Mouse (Mus musculus) neutrophil, adult 5-6 weeks (primary cell): ENCODE data around the gene Gm5105. TPM values are rescaled to one million over a fixed set of nuclear protein-coding genes. Genes with fewer than 3 reads are reported as not detected.

Experiments
- ATAC-seq: fragments of 151-379, 151-347 bp; 2 replicates; pipeline ENCODE4 v1.8.0; 2017; ENCODE audit warnings: mild to moderate bottlenecking, moderate TSS enrichment; ENCODE audit not compliant: insufficient number of reproducible peaks, poor library complexity, low FRiP score, severe bottlenecking; ENCODE audit errors: extremely low read depth
- total RNA-seq: library from RNA; stranded (forward); fragments of 200-1000 nt; gene quantifications from 2 replicates; pipeline ENCODE4 v1.2.3, GENCODE M21; 2017

Gene Gm5105
- total RNA-seq, result not detected in 2 replicates

DNA sequence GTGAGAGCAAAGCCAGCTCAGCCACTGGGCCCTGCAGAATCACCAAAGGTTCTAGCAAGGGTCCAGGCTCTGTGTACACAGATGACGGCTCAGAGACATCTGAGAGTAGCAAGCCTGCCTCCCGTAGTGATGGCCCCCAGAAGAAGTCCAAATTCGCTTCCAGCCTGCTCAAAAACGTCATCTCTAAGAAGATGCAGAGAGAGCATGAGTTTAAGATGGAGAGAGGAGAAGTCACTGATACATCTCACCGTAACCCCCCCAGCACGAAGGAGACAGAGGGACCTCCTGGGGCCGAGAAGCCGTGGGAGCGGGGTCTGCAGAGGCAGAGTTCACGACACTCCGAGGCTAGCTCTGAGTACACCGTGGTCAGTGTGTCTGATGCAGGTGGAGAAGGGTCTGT is at the start of gene Gm5105:
Gene Gm5105 (minus strand): TSS at position 101 of the 400 bp plus-strand sequence.
- ATAC-seq, result no peak

DNA sequence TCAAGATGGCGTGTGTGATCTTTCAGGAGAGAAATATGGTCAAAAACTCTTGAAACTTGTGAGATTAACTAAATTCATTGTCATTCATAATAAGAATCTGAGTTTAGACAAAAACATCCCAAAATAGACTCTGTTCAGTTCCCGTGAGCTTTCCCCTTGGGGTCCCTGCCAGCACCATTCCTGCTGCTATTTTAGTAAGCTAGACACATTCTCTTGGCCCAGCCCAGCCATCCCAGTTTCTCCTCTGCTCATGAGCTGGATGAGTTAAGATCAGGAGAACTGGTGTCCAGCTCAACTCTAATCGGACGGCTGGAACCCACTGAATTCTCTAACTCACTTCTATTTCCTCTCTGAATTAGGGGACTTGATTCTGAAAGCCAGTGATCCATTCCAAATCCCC is 49.7 kb upstream of the Gm5105 start:
- ATAC-seq, result no peak

- no peak for ATAC-seq
Measured at GRCm38 (mm10) chr3:138114106-138114505, 46.9 kb upstream of the Gm5105 start.

GRCm38 (mm10) chr3:138110910-138111782 is 44.0 kb upstream of the Gm5105 start:
- no peak for ATAC-seq

GRCm38 (mm10) chr3:138106887-138107286 is 39.7 kb upstream of the Gm5105 start:
- ATAC-seq, result no peak

DNA sequence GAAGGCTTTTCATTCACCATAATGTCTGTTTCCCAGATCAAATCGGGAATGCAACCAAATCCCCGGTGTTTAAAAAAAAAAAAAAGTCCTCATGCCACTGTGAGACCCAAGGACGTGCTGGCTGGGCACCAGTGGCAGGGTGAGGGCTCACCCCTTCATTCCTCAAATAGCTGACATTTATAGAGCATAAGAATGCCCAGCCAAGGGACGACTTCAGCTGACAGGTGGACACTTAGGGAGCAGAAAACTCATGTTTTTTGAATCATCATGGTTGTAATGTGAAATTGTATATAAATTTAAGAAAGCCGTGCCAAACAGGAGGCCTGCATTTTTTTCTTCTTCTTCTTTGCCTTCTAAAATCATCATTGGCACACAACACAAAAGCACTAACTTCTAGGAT is 37.9 kb upstream of the Gm5105 start:
- ATAC-seq, result no peak

- ATAC-seq, result no peak
Measured at GRCm38 (mm10) chr3:138103690-138104089, 36.5 kb upstream of the Gm5105 start.

DNA sequence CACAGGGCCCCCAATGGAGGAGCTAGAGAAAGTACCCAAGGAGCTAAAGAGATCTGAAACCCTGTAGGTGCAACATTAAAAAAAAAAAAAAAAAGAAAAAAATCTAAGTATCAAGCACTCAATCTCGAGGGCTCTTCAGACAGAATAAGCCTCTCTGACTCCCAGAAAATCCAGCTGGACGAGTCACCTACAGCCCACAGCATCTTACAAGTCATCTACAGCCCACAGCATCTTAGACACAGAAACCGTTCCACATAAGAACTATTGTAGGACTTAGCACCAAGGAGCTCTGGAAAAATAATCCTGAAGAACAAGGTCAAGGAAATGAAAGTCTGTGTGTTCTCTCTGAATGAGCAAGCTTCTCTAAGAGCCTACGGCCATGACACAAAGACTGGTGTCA is 34.7 kb upstream of the Gm5105 start:
- no peak for ATAC-seq

DNA sequence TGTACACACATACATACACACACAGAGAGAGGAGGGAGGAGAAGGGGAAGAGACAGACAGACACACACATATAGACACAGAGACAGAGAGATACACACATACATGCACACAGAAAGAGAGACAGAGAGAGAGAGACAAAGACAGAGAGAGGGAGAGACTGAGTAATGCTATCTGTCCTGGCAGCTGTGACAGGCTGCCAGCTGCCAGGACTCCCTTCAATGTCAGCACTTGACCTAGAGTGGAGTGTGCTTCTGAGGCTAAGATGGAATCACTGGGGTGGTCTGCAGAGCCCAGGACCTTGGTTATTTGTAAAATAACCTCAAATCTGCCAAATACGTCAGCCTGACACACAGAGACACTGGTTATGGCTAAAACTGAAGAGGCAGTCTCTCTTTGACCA is 30.5 kb upstream of the Gm5105 start:
- ATAC-seq, result no peak

GRCm38 (mm10) chr3:138096263-138097028 is 29.3 kb upstream of the Gm5105 start:
- ATAC-seq, result no peak

- no peak for ATAC-seq
Measured at GRCm38 (mm10) chr3:138095718-138096117, 28.5 kb upstream of the Gm5105 start.

- no peak for ATAC-seq
Measured at GRCm38 (mm10) chr3:138095301-138095700, 28.1 kb upstream of the Gm5105 start.

DNA sequence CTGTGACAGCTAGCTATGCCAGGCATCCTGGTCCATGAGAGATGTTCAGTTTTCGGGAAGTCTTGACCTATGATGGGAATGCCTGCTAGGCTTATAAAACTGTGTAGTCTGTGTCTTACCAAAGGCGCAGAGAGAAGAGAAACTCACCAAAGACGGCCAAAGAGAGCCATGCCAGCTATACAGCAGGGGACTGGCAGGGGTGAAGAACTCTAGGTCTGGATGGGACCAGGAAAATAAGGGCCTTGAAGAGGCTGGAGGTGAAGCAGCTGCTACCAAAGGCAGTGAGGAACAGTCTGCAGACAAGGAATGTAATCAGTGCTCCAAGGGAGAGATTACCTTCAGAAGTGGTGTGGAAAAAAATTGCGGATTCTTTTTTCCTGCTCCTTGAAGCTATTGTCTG is 16.7 kb upstream of the Gm5105 start:
- no peak for ATAC-seq

DNA sequence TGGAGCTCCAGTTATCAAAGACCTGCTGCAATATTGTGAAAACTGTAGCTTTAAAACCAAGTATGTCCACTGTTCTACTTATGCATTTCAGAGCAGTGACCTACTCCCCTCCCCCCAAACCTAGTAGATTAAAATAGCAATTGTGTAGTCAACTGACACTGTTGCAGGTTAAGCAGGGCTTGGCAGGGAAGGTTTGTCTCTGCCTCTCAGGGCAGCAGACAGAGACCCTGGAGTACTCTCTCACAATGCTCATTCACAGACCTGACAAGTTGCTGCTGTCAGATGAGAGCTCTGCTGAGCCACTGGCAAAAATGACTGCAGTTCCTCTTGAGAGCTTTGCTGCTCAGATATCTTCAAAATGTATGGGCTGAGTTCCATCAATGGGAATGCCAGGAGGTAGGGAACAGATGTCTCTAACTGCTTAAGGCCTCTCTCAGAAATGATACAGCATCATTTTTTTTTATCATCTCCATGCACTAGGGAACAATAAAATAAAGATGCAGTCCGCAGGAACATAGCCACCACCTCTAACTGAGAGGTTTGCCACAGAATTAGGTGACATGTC is 16.0 kb upstream of the Gm5105 start:
- ATAC-seq, result no peak

GRCm38 (mm10) chr3:138078701-138079100 is 11.5 kb upstream of the Gm5105 start:
- no peak for ATAC-seq

DNA sequence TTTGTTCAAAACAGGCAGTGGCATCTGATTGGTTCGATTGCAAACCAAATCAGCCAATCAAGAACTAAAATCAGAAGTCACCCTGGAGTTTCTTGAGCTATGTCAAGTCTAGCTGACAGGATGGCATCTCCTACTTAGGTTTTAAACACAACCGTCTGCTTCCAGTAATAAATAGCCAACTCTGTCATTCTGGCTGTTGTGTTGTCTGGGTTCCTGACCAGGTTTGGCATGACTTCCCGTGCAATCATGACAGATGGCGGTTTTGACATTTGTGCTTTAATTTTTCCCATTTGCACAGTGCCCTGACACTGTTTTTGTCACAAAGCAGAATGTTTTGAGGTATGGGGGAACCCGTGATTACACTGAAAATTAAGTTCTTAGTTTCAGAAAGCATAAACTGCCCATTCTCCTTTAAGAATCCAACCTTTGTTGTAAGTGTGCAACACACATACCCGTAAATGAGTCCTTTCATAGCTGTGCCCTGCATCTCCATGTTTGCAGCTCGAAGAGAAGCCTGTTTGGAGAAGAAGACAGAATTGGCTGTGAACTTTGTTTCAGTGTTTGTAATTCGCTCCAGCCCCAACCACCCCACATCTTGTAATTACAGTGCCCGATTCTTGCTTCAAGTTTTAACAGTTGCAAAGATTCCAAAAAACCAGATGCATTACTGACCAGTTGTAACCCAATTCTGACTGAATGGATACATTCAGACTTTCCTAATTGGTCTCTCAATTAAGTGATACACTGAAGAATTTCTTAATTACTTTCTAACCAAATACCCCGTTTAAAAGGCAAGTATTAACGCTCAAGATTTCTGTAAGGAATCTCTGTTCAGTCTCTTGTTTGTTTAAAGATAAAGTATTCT is 10.5 kb upstream of the Gm5105 start:
- ATAC-seq, result no peak

DNA sequence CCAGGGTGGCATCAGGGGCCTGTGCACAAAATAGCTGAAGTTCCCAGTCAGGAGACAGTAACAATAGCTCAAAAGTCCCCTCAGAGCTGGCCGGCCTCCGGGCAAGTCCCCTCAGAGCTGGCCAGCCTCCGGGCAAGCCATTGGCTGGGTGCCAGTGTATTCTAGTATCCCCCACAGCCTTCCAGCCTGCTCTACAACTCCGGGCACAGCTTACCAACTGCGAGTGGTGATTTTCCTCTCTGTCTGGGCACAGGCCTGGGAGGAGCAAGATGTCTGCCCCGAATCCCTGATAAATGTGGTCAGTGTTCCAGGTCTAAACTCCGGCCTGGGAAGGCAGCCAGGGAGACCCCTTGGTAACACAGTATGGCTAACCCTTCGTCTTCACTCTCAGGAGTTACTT is 8.0 kb upstream of the Gm5105 start:
- ATAC-seq, result no peak

- no peak for ATAC-seq
Measured at GRCm38 (mm10) chr3:138074214-138074613, 7.0 kb upstream of the Gm5105 start.

- ATAC-seq, result no peak
Measured at GRCm38 (mm10) chr3:138071476-138072073, 4.4 kb upstream of the Gm5105 start.
